Mouse (Mus musculus) liver, embryonic 14.5 days (tissue): ENCODE data around the gene Rbm28. TPM values are rescaled to one million over a fixed set of nuclear protein-coding genes. Genes with fewer than 3 reads are reported as not detected.

Source experiments
- ATAC-seq: fragments of 200-750 bp; cut with Nextera tagmentation; 2 replicates; pipeline ENCODE4 v1.8.0; 2017; ENCODE audit warnings: moderate number of reproducible peaks, mild to moderate bottlenecking, moderate library complexity; ENCODE audit not compliant: insufficient read depth
- DNase-seq, 3 experiments: peaks; one replicate each; pipeline ENCODE4 v3.0.0-alpha.2; 2012 to 2013; ENCODE audit warnings: low read depth in 3 of 3, low spot score in 3 of 3
- H3K27ac ChIP-seq: fragments of 300-500 bp; sonication (generic); 2 replicates; pipeline ENCODE4 v1.5.1; 2014; ENCODE audit warnings: moderate library complexity, mild to moderate bottlenecking, control low read depth, inconsistent platforms
- H3K27me3 ChIP-seq: fragments of 300-500 bp; sonication (generic); 2 replicates; pipeline ENCODE4 v1.6.1; 2014; ENCODE audit warnings: mild to moderate bottlenecking, low read length, moderate library complexity; ENCODE audit not compliant: control insufficient read depth, insufficient read depth
- H3K36me3 ChIP-seq: fragments of 300-500 bp; sonication (generic); replicated peaks from 2 replicates; pipeline ENCODE4 v1.6.1; 2014; ENCODE audit warnings: low read depth; ENCODE audit not compliant: control insufficient read depth, insufficient read depth
- H3K4me1 ChIP-seq, 2 experiments: fragments of 200-500 bp in 1 of 2; fragments of 300-500 bp in 1 of 2; sonication (generic) in 1 of 2; replicated peaks; 2 replicates each; pipeline ENCODE4 v1.6.1; 2012 to 2014; ENCODE audit warnings: antibody characterized with exemption in 1 of 2, inconsistent platforms in 1 of 2, low read length in 1 of 2; ENCODE audit not compliant: control insufficient read depth in 2 of 2, insufficient read depth in 2 of 2
- H3K4me2 ChIP-seq: fragments of 300-500 bp; sonication (generic); 2 replicates; pipeline ENCODE4 v1.6.1; 2014; ENCODE audit warnings: low read depth, mild to moderate bottlenecking, control low read depth, moderate library complexity
- H3K4me3 ChIP-seq, 2 experiments: fragments of 200-500 bp in 1 of 2; fragments of 300-500 bp in 1 of 2; sonication (generic) in 1 of 2; 2 replicates each; pipeline ENCODE4 v1.5.1; 2012 to 2014; ENCODE audit warnings: low read depth in 2 of 2, low read length in 2 of 2, mild to moderate bottlenecking in 2 of 2, control low read depth in 1 of 2, inconsistent platforms in 1 of 2, moderate library complexity in 1 of 2; ENCODE audit not compliant: insufficient read depth in 1 of 2
- H3K9ac ChIP-seq: fragments of 300-500 bp; sonication (generic); replicated peaks from 2 replicates; pipeline ENCODE4 v1.6.1; 2014; ENCODE audit warnings: mild to moderate bottlenecking, control low read depth, moderate library complexity
- H3K9me3 ChIP-seq: fragments of 300-500 bp; sonication (generic); 2 replicates; pipeline ENCODE4 v1.6.1; 2016; ENCODE audit warnings: low read length, mixed read lengths; ENCODE audit not compliant: control insufficient read depth
- CTCF ChIP-seq: IDR thresholded peaks from 2 replicates; pipeline ENCODE4 v1.5.1; 2016; ENCODE audit warnings: antibody characterized with exemption, low read depth, control low read depth
- EP300 ChIP-seq: IDR thresholded peaks from 2 replicates; pipeline ENCODE4 v1.6.1; 2016; ENCODE audit warnings: antibody characterized with exemption, low read depth
- WGBS: fragments of 180-500 bp; shearing (Covaris S2); extraction: QIAGEN DNeasy Blood & Tissue Kit; methylation state at CpG from one replicate; pipeline ENCODE4 v1.1.7; 2014; ENCODE audit not compliant: insufficient replicate concordance; 5-methylcytosine and 5-hydroxymethylcytosine counted together
- polyA plus RNA-seq, 2 experiments: library from polyadenylated mRNA; depleted of rRNA in 1 of 2; stranded (reverse) in 1 of 2; unstranded in 1 of 2; fragments of >200 nt; fragmentation: Nextera tagmentation in 1 of 2; extraction: Ambion mirVana in 1 of 2; gene quantifications; 2 replicates each; pipeline versions ENCODE4 v1.2.1 to v1.2.3; 2012 to 2014

Gene Rbm28
- polyA plus RNA-seq, 2 experiments = 9.9 to 11.6 TPM

- H3K27ac ChIP-seq = no peak overlapping the region
- no peak overlapping the region for H3K9ac ChIP-seq
- H3K4me1 ChIP-seq = 0 out of 4 replicates have a peak, but pooled peaks cover 0 to 2% of the 10 kb centered on the region in 2 experiments
- no peaks in the 10 kb centered on the region for H3K27me3 ChIP-seq
- 69% methylated on average over 12 of the region's 12 CpGs for WGBS
- H3K9me3 ChIP-seq = no peaks in the 10 kb centered on the region
- H3K4me3 ChIP-seq = no peak overlapping the region
- DNase-seq (no peak), ATAC-seq (no peak)
- TF ChIP-seq CTCF (no peak), EP300 (no peak)
- peaks cover 3% of the 10 kb centered on the region for H3K36me3 ChIP-seq
- H3K4me2 ChIP-seq = no peak overlapping the region
These were observed 19.1 kb downstream of the Rbm28 start for GRCm38 (mm10) chr6:29145456-29146307.

- 64% methylated on average over 3 of the region's 3 CpGs for WGBS
- Histone ChIP-seq H3K4me1 (0 out of 4 replicates have a peak, but pooled peaks cover 0 to 2% of the 10 kb centered on the region in 2 experiments), H3K4me3 (no peak overlapping the region), H3K9me3 (no peaks in the 10 kb centered on the region), H3K27me3 (no peaks in the 10 kb centered on the region), H3K9ac (no peak overlapping the region), H3K4me2 (no peak overlapping the region), H3K27ac (no peak overlapping the region), H3K36me3 (peaks cover 5% of the 10 kb centered on the region)
- ATAC-seq (no peak), DNase-seq (no peak)
- TF ChIP-seq EP300 (no peak), CTCF (no peak)
These were observed 19.8 kb downstream of the Rbm28 start for GRCm38 (mm10) chr6:29144971-29145370.

GRCm38 (mm10) chr6:29143608-29144007 lies 21.2 kb downstream of the Rbm28 start:
- TF ChIP-seq EP300 = no peak
- peak; percentile 67 for TF ChIP-seq CTCF
- no peaks in the 10 kb centered on the region for H3K27me3 ChIP-seq

GRCm38 (mm10) chr6:29137441-29137840 lies 27.4 kb downstream of the Rbm28 start:
- ATAC-seq (no peak), DNase-seq (no peak)
- Histone ChIP-seq H3K9me3 (no peaks in the 10 kb centered on the region), H3K27ac (no peak overlapping the region), H3K36me3 (peaks cover 6% of the 10 kb centered on the region), H3K4me2 (no peak overlapping the region), H3K4me1 (no peaks in the 10 kb centered on the region), H3K27me3 (no peaks in the 10 kb centered on the region), H3K4me3 (no peak overlapping the region), H3K9ac (no peak overlapping the region)
- 88% methylated on average over 9 of the region's 9 CpGs for WGBS
- TF ChIP-seq CTCF (no peak), EP300 (no peak)

More at GRCm38 (mm10) chr6:29143608-29144007, 21.2 kb downstream of the Rbm28 start:
- ATAC-seq (no peak), DNase-seq (no peak)
- Histone ChIP-seq H3K4me1 (no peaks in the 10 kb centered on the region), H3K4me2 (no peak overlapping the region), H3K9me3 (no peaks in the 10 kb centered on the region), H3K9ac (no peak overlapping the region), H3K27ac (no peak overlapping the region), H3K4me3 (no peak overlapping the region), H3K36me3 (peaks cover 5% of the 10 kb centered on the region)
- 29% methylated on average over 5 of the region's 5 CpGs for WGBS

GRCm38 (mm10) chr6:29133100-29133499 lies 31.7 kb downstream of the Rbm28 start:
- H3K27me3 ChIP-seq = no peaks in the 10 kb centered on the region
- H3K4me3 ChIP-seq = no peak overlapping the region
- H3K4me1 ChIP-seq = no peaks in the 10 kb centered on the region
- DNase-seq (no peak), ATAC-seq (no peak)
- no peak for TF ChIP-seq CTCF
- TF ChIP-seq EP300 = no peak
- H3K36me3 ChIP-seq = peaks cover 13% of the 10 kb centered on the region
- H3K4me2 ChIP-seq = no peak overlapping the region
- H3K9ac ChIP-seq = no peak overlapping the region
- WGBS = 77% methylated on average over 9 of the region's 9 CpGs
- no peaks in the 10 kb centered on the region for H3K9me3 ChIP-seq
- H3K27ac ChIP-seq = no peak overlapping the region
